Mouse (Mus musculus) thymus, postnatal 0 days (tissue): ENCODE measurements around the gene Ptk7. TPM values are rescaled to one million over a fixed set of nuclear protein-coding genes. Genes with fewer than 3 reads are reported as not detected.

Source experiments
- DNase-seq: peaks from one replicate; pipeline ENCODE4 v3.0.0-alpha.2; 2015; ENCODE audit warnings: low spot score
- polyA plus RNA-seq: library from polyadenylated mRNA; unstranded; fragments of >200 nt; fragmentation: Nextera tagmentation; extraction: Ambion mirVana; gene quantifications from 2 replicates; pipeline ENCODE4 v1.2.1, GENCODE M21; 2015

The Ptk7 gene
- polyA plus RNA-seq, 1 experiment from 2014 or later = 25.1 TPM

- no peak for DNase-seq
Measured at GRCm38 (mm10) chr17:46644916-46645475, 15.7 kb upstream of the Ptk7 start.

- DNase-seq = no peak
Measured at GRCm38 (mm10) chr17:46644152-46644805, 15.0 kb upstream of the Ptk7 start.

GRCm38 (mm10) chr17:46642060-46642459 lies 12.8 kb upstream of the Ptk7 start:
- no peak for DNase-seq

DNA sequence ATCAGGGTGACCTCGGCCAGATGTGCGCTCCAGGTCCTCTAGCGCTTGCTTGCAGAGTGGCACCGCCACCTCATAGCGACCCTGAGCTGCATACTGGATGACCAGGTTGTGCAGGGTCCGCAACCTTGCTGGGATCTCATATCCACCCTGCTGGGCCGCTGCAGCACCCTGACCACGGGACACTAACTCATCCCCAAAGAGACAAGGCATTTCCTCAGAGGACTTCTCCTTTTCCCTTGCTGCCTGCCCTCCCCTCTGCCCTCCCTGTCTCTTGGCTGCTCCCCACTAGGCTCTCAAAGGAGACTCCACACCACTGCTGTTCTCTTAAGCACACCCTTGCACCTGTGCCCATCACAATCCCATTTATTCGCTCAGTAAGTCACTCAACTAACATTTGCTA lies 10.6 kb upstream of the Ptk7 start:
- no peak for DNase-seq

DNA sequence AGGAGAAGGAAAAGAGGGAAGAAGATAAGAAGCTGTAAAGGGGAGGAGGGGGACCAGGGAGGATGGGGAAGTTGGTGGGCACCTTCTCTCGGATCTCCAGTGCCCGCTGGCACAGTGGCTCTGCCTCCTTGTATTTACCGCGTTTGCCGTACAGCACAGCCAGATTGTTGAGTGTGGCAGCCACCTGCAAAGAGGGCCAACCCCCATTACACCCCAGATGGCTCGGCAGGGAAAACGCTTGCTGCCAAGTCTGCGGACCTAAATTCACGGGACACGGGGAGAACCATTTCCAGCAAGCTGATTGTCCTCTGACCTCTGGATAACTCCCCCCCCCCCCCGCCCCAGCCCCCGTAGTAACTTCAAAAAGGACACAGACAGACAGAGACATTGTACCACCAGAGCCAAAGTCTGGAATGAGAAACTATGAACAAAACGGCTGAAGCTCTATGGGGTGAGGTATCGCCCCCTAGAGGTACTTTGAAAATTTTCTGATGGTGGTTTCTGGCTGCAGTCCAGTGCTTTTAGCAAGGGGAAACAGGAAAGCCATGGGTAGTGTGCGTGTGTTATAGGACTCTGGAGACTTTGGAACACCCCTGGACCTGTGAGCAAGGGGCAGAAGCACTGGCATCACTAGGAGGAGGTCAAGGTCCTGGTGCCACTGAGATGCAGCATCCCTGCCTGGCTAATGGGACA lies 7.7 kb upstream of the Ptk7 start:
- peak; percentile 76 for DNase-seq

- DNase-seq = peak; percentile 65
Measured at GRCm38 (mm10) chr17:46629685-46630441, 559 bp upstream of the Ptk7 start.

DNA sequence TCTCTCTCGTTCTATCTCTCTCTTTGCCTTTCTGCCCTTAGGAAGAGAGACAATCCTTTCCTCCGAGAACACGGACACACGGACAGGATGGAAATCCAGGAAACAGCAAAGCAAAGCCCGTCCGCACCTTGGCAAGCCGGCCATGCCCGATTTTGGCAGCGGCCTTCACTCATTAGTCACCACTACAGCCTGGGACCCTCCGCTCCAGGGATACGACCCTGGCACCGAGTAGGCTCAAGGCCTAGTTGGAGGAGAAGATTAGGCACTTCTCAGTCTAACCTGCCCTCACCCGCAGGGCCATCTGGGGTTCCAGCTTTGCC lies 873 bp downstream of the Ptk7 start:
- DNase-seq = no peak

DNA sequence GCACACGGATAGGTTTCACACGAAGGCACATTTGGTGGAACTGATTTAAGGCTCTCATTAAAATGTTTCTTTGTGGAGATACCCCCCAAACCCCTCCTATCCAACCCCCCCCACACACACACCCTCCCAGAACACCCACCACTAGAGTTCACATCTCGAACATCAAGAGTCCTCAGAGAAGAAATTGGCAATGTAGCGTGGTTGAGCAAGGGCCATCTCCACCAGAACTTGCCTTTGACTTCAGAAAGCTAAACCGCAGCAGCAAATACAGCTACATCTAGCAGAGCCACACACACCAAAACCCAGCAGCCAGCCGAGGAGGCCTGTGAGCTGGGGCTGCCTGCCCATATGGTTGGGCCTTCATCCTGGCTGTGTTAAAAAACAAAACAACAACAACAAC lies 1.9 kb downstream of the Ptk7 start:
- DNase-seq = no peak

DNA sequence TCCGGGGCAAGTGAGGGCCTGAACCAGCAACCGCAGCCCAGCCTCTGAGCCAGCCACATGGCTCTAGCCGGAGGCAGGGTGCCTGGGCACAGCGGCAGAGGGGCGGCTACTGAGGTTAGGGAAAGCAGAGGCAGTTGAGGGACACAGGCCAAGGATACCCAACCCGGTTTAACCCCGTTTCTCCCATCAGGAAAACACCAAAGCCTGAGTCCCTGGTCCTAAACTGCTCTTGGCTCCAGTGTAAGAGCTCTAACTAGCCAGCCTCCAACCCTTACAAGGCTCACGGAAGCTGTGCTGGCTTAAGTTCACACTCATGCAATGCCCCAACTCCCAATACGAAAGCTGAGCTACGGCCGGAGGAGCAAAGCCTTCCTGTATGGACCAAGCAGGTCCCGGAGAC lies 4.7 kb downstream of the Ptk7 start:
- DNase-seq = no peak

GRCm38 (mm10) chr17:46623819-46624557 lies 5.3 kb downstream of the Ptk7 start:
- DNase-seq = no peak

- peak; percentile 61 for DNase-seq
Measured at GRCm38 (mm10) chr17:46622269-46622668, 7.0 kb downstream of the Ptk7 start.

DNA sequence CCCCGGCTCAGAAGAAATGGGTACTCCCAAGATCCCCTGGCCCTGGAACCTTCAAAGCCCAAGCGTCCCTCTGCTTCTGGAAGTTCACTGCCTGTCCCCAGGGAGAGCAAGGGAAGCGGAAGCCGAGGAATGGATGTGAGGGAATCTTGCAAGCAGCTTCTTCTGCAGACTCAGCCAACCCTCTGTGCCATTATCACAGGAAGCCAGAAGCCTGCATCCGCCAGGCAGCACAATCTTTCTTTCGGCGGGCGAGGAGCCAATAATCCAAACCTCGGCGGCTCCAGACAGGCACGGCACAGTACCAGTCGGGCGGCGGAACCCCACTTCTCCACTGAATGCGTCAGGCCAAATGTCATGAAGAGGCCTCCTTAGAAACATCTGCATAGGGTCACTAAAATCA lies 8.0 kb downstream of the Ptk7 start:
- DNase-seq = no peak

DNA sequence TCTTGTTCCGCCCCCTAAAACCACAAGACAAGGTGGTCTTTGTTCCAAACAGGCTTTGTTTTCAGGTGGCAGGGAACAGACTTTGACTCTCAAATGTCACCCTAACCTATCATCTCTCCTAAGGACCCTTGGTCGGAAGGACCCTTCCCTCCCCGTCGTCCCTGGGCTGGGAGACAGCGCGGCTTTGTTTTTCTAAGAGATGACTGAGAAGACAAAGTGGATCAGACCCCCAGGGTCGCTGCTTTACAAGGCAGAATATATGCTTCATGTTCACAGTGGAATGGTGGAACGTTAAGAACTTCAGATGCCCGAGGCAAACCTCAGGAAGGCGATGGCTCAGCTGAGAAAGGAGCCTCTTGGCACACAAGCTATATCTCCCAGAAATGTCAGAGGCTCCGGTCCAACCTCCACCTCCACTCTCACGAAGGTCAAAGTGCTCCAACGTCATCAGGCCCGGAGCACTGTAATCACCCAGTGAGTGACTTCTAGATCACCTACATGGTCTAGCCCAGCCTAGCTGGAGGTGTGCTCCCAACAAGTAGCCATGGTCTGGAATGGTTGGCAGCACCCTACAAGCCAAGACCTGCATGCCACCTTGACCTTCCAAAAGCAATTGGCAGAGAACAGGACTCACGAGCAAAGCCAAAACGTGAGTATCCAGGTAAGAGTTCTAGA lies 9.5 kb downstream of the Ptk7 start:
- DNase-seq = no peak

GRCm38 (mm10) chr17:46618769-46619682 lies 10.3 kb downstream of the Ptk7 start:
- DNase-seq = no peak

- DNase-seq = no peak
Measured at GRCm38 (mm10) chr17:46618394-46618768, 10.9 kb downstream of the Ptk7 start.

- no peak for DNase-seq
Measured at GRCm38 (mm10) chr17:46617799-46618198, 11.5 kb downstream of the Ptk7 start.

DNA sequence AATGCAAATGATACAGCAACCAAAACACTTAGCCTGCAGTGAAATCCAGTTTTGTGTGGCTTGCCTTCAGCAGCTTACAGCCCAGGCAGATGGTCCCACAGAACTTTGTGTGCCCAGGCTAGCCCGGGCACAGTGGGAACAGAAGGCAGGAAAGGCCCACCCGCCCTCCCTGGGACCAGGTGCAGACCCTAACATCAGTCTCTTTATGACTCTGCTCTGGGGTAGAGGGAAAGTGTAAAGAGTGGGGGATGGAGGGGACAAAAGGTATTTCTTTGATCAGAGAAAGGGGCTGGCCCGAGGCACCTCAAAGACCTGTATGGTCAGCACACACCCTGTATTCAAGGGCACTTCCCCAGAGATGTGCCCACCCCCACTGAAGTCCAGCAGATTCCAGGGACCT lies 16.1 kb downstream of the Ptk7 start:
- no peak for DNase-seq

- no peak for DNase-seq
Measured at GRCm38 (mm10) chr17:46612820-46613219, 16.5 kb downstream of the Ptk7 start.

DNA sequence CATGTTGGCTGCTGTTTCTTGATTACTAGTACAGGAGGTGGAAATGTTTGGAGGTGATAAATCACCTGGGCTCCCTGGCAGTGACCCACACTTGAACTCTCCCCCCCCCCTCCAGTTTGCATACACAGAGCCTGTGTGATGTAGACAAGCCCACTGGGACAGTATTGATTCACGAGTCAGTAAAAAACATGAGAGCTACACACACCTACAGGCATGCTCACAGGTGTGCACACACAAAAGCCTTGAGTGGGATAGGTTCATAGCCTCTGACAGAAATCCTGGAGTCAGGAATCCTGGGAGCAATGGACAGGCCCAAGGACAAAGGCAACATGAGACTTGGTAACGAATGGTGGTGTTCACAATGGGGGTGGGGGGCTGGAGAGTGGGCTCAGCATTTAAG lies 17.1 kb downstream of the Ptk7 start:
- no peak for DNase-seq

GRCm38 (mm10) chr17:46611316-46611715 lies 18.0 kb downstream of the Ptk7 start:
- no peak for DNase-seq
